Mouse (Mus musculus): ENCODE results near the gene Iqch.

DNA sequence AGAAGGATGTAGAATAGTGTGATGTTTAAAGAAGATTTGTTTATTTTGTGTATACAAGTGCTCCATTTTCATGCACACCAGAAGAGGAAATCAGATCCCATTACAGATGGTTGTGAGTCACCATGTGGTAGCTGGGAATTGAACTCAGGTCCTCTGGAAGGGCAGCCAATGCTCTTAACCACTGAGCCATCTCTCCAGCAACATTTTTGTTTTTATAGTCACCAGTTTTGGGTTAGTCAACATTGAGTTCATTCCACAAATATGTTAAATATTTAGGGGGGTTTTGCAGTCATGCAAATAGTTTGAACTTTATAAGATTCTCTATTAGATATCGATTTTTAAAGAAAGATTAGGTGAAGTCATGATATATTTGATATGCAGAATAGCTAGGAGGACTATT, 202.1 kb downstream of the Iqch start:
- TF ChIP-seq GATA1 (IDR thresholded peaks at IDR 0.05; ENCODE audit: low read length) (no peak), TAL1 (IDR thresholded peaks at IDR 0.05; ENCODE audit: low read length) (no peak)

All from erythroblast, embryonic 14.5 days (primary cell).